Mouse (Mus musculus): ENCODE measurements at regions not wholly inside any gene's neighbourhood (a gene's known extent, or its start where the extent isn't known, plus 50 kb on each side); places are given as distances from the start of the nearest gene placed in this dataset.

DNA sequence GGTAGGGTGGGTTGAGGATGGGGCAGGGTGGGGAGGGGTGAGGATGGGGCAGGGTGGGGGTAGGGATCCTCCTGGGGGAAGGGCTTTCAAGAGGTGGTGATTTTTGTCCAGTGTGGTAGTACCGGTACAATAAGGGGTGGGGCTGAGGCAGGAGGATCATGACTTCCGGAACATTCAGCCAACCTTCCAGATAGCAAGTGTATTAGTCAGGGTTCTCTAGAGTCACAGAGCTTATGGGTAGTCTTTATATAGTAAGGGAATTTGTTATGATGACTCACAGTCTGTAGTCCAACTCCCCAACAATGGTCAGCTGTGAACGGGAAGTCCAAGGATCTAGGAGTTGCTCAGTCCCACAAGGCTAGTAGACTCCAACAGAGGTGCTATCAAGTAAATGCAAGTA, 145.5 kb downstream of the Rpap3 start:
- no peak for TF ChIP-seq MYC (IDR thresholded peaks at IDR 0.05; ENCODE audit: low read depth, low read length)
- TF ChIP-seq CTCF (IDR thresholded peaks at IDR 0.05 in 2 of 3, conservative IDR thresholded peaks at IDR 0.05 in 1 of 3; ENCODE audit: control insufficient read depth in 1 of 3, insufficient read depth in 1 of 3, low read depth in 2 of 3, low read length in 3 of 3, poor library complexity in 1 of 3, severe bottlenecking in 1 of 3), result no peak
- no peak for TF ChIP-seq POLR2A (IDR thresholded peaks at IDR 0.05; ENCODE audit: control insufficient read depth in 1 of 2, insufficient read depth in 1 of 2, low read depth in 1 of 2, low read length in 2 of 2, poor library complexity in 1 of 2)
- no peak for TF ChIP-seq ETS1 (IDR thresholded peaks at IDR 0.05; ENCODE audit: low read depth, low read length)
- TF ChIP-seq ZNF384 (IDR thresholded peaks at IDR 0.05; ENCODE audit: low read depth, low read length), result no peak
- no peak for TF ChIP-seq MAFK (IDR thresholded peaks at IDR 0.05; ENCODE audit: borderline replicate concordance, low read depth, low read length)
- TF ChIP-seq POLR2AphosphoS2 (IDR thresholded peaks at IDR 0.05; ENCODE audit: low read length), result no peak
- no peak for TF ChIP-seq USF1 (IDR thresholded peaks at IDR 0.05; ENCODE audit: low read depth, low read length)
- no peak for TF ChIP-seq RAD21 (IDR thresholded peaks at IDR 0.05; ENCODE audit: low read depth, low read length)

All from MEL (cell line).